9 mouse cellular contexts compared by ENCODE assay signal in genomic region chr12:31825821-31826220, GRCm38 (mm10).
A peak's percentile ranks its signal among the peaks of the same experiment; 100 is the strongest.
DNase-seq lines count a peak whose midpoint lies in the region; ATAC-seq lines count a peak whose summit lies in the region.
"Had no signal": no experiment of that assay in that cellular context is flagged by ENCODE, and none has a peak within 500 bp of the region (broad histone marks: within the 10 kb centered on the region; RNA-seq: fewer than 3 reads in every experiment).

No protein-coding gene starts in this region.

- no peak for ATAC-seq in forebrain, embryonic 14.5 days

- no peak overlapping the region for H3K4me3 ChIP-seq in forebrain, embryonic 14.5 days (ENCODE audit: low read depth, low read length)
- H3K4me3 ChIP-seq: embryonic facial prominence, embryonic 13.5 days; liver, embryonic 13.5 days had no signal

- no peaks in the 10 kb centered on the region for H3K36me3 ChIP-seq in forebrain, embryonic 14.5 days (ENCODE audit: control insufficient read depth, insufficient read depth, low read length)
- H3K36me3 ChIP-seq: liver, embryonic 13.5 days had no signal

- 70% methylated on average over 10 of the region's 10 CpGs for WGBS in forebrain, embryonic 14.5 days

- H3K27ac ChIP-seq in forebrain, embryonic 14.5 days (ENCODE audit: low read depth, low read length), result no peak overlapping the region
- H3K27ac ChIP-seq: embryonic facial prominence, embryonic 13.5 days; liver, embryonic 13.5 days had no signal

- peak; percentile 12 to 19 for DNase-seq in kidney, postnatal 4 days
- DNase-seq in kidney, adult 11 months, result no peak
- peak; percentile 3 for DNase-seq in urinary bladder, postnatal 14 days (ENCODE audit: low spot score)
- DNase-seq in urinary bladder, adult 2 months (ENCODE audit: low spot score), result no peak
- DNase-seq in cerebellum, adult 9-10 months, result peak; percentile 72
- no peak for DNase-seq in forebrain, embryonic 14.5 days (ENCODE audit: low spot score)
- DNase-seq in urinary bladder, postnatal 36 days (ENCODE audit: low spot score in 2 of 2), result no peak
- DNase-seq: liver, embryonic 13.5 days had no signal

- H3K4me1 ChIP-seq in forebrain, embryonic 14.5 days (ENCODE audit: control insufficient read depth, insufficient read depth, low read length), result 0 out of 2 replicates have a peak, but pooled peaks cover 2% of the 10 kb centered on the region
- H3K4me1 ChIP-seq: liver, embryonic 13.5 days had no signal

- H3K9me3 ChIP-seq in forebrain, embryonic 14.5 days (replicated peaks; ENCODE audit: control insufficient read depth, low read length), result no peaks in the 10 kb centered on the region
- H3K9me3 ChIP-seq: embryonic facial prominence, embryonic 13.5 days; liver, embryonic 13.5 days had no signal

- H3K27me3 ChIP-seq in forebrain, embryonic 14.5 days (replicated peaks; ENCODE audit: control insufficient read depth, insufficient read depth, low read length), result no peaks in the 10 kb centered on the region
- H3K27me3 ChIP-seq: embryonic facial prominence, embryonic 13.5 days; liver, embryonic 13.5 days had no signal

- no peak overlapping the region for H3K4me2 ChIP-seq in forebrain, embryonic 14.5 days (ENCODE audit: low read length)
- H3K4me2 ChIP-seq: embryonic facial prominence, embryonic 13.5 days; liver, embryonic 13.5 days had no signal

- no peak overlapping the region for H3K9ac ChIP-seq in forebrain, embryonic 14.5 days (ENCODE audit: low read length)
- H3K9ac ChIP-seq: embryonic facial prominence, embryonic 13.5 days; liver, embryonic 13.5 days had no signal

Comparison
In these comparisons a context has a peak if more than half of its experiments do, and no peak if none do; other contexts are left out.
1. DNase-seq: peak in kidney, postnatal 4 days (2 of 2), urinary bladder, postnatal 14 days (single experiment) and cerebellum, adult 9-10 months (single experiment); none in kidney, adult 11 months (single experiment), urinary bladder, adult 2 months (single experiment), forebrain, embryonic 14.5 days (single experiment) and urinary bladder, postnatal 36 days (0 of 2).